26 mouse cellular contexts compared by ENCODE assay signal in genomic region chr11:99690463-99690862, GRCm38 (mm10). TPM values are rescaled to one million over a fixed set of nuclear protein-coding genes. Genes with fewer than 3 reads are reported as not detected.
"Had no signal": no experiment of that assay in that cellular context is flagged by ENCODE, and none has a peak within 500 bp of the region (broad histone marks: within the 10 kb centered on the region; RNA-seq: fewer than 3 reads in every experiment).

TSS of gene Gm14190 (minus strand) at chr11:99690740.

- DNase-seq: retina, postnatal 1 day; right cerebral cortex, adult 18-20 months; right cerebral cortex, postnatal 14 days; right cerebral cortex, postnatal 25 days; right cerebral cortex, postnatal 4 days; spleen, adult 18-20 months; thymus, adult 18-20 months; thymus, adult 2 months; thymus, postnatal 14 days; thymus, postnatal 25 days; thymus, postnatal 36 days; thymus, postnatal 4 days had no signal

- H3K4me3 ChIP-seq: neural tube, embryonic 12.5 days; neural tube, embryonic 13.5 days; neural tube, embryonic 15.5 days; stomach, embryonic 15.5 days had no signal

- H3K36me3 ChIP-seq: neural tube, embryonic 12.5 days; neural tube, embryonic 13.5 days; neural tube, embryonic 15.5 days; stomach, embryonic 15.5 days had no signal

- H3K4me2 ChIP-seq: neural tube, embryonic 12.5 days; neural tube, embryonic 13.5 days; neural tube, embryonic 15.5 days; stomach, embryonic 15.5 days had no signal

- H3K27me3 ChIP-seq: neural tube, embryonic 12.5 days; neural tube, embryonic 13.5 days; neural tube, embryonic 15.5 days; stomach, embryonic 15.5 days had no signal

RNA-seq across cellular contexts. Expression of gene Gm14190, which starts in this region (rescaled TPM):
- total RNA-seq: neutrophil, adult 5-6 weeks had no signal
- polyA plus RNA-seq: neural tube, embryonic 12.5 days; neural tube, embryonic 13.5 days; neural tube, embryonic 14.5 days; neural tube, embryonic 15.5 days; small intestine, adult 2 months; spleen, adult 2 months; stomach, embryonic 14.5 days; stomach, embryonic 15.5 days; stomach, embryonic 16.5 days; stomach, postnatal 0 days; testis, adult 2 months; thymus, adult 2 months; thymus, postnatal 0 days; urinary bladder, adult 2 months had no signal
